Mouse (Mus musculus) ES-E14 (cell line): Measurements from ENCODE around the gene Mepe. TPM values are rescaled to one million over a fixed set of nuclear protein-coding genes. Genes with fewer than 3 reads are reported as not detected.
A peak's percentile ranks its signal among the peaks of the same experiment; 100 is the strongest.

Experiments
- DNase-seq: peaks from one replicate; pipeline ENCODE4 v3.0.0-alpha.2; 2013; ENCODE audit warnings: low read depth, low spot score
- H3K27ac ChIP-seq: 2 replicates; pipeline ENCODE4 v1.5.1; 2012; ENCODE audit warnings: low read depth, mild to moderate bottlenecking, low read length, moderate library complexity, mixed read lengths; ENCODE audit not compliant: poor library complexity, insufficient read depth, severe bottlenecking
- H3K36me3 ChIP-seq: 2 replicates; pipeline ENCODE4 v1.6.1; 2012; ENCODE audit warnings: mild to moderate bottlenecking, low read length, moderate library complexity, mixed read lengths; ENCODE audit not compliant: control insufficient read depth, poor library complexity, insufficient read depth, severe bottlenecking
- H3K4me1 ChIP-seq, 2 experiments: fragments of 150-350 bp in 1 of 2; sonication (generic) in 1 of 2; 2 replicates each; pipeline ENCODE4 v1.6.1; 2012; ENCODE audit warnings: low read length in 2 of 2, mild to moderate bottlenecking in 1 of 2, mixed read lengths in 1 of 2; ENCODE audit not compliant: control insufficient read depth in 2 of 2, insufficient read depth in 2 of 2, poor library complexity in 1 of 2
- H3K4me3 ChIP-seq, 2 experiments: fragments of 150-350 bp in 1 of 2; sonication (generic) in 1 of 2; 2 replicates each; pipeline ENCODE4 v1.5.1; 2012; ENCODE audit warnings: low read length in 2 of 2, low read depth in 1 of 2, mild to moderate bottlenecking in 1 of 2, mixed read lengths in 1 of 2; ENCODE audit not compliant: insufficient read depth in 1 of 2, poor library complexity in 1 of 2, severe bottlenecking in 1 of 2
- H3K9ac ChIP-seq: 2 replicates; pipeline ENCODE4 v1.6.1; 2012; ENCODE audit warnings: low read depth, mild to moderate bottlenecking, low read length, mixed read lengths; ENCODE audit not compliant: poor library complexity, insufficient read depth, severe bottlenecking
- H3K9me3 ChIP-seq: fragments of 150-350 bp; sonication (generic); 2 replicates; pipeline ENCODE4 v1.6.1; 2012; ENCODE audit warnings: low read depth, mild to moderate bottlenecking, low read length; ENCODE audit not compliant: control insufficient read depth, insufficient read depth
- CHD2 ChIP-seq: IDR thresholded peaks from 2 replicates; pipeline ENCODE4 v1.6.1; 2014; ENCODE audit warnings: mild to moderate bottlenecking, low read depth, low read length, inconsistent platforms
- HCFC1 ChIP-seq: IDR thresholded peaks from 2 replicates; pipeline ENCODE4 v1.6.1; 2012; ENCODE audit warnings: low read length, inconsistent platforms, borderline replicate concordance; ENCODE audit not compliant: insufficient read depth
- MAFK ChIP-seq: IDR thresholded peaks from 2 replicates; pipeline ENCODE4 v1.6.1; 2014; ENCODE audit warnings: mild to moderate bottlenecking, low read depth, low read length, inconsistent platforms; ENCODE audit not compliant: insufficient read depth
- ZC3H11A ChIP-seq: IDR thresholded peaks from 2 replicates; pipeline ENCODE4 v1.6.1; 2012; ENCODE audit warnings: low read depth, mild to moderate bottlenecking, inconsistent platforms, low read length, borderline replicate concordance
- ZNF384 ChIP-seq: IDR thresholded peaks from 2 replicates; pipeline ENCODE4 v1.6.1; 2012; ENCODE audit warnings: low read depth, low read length, inconsistent platforms
- in situ Hi-C, 2 experiments: fragments of 600-800 bp; cut with MboI; formaldehyde crosslinking; loops; one replicate each; pipeline ENCODE4 v1.15.1; 2025; ENCODE audit warnings: low sequenced_read_pairs in 2 of 2, inconsistent platforms in 1 of 2; ENCODE audit not compliant: unreplicated experiment in 2 of 2
- total RNA-seq: library from RNA; depleted of rRNA; stranded (reverse); fragments of 300-350 nt; gene quantifications from 2 replicates; pipeline ENCODE4 v1.2.3, GENCODE M21; 2012

The Mepe gene
- total RNA-seq, 1 experiment, result not detected

- no peak for TF ChIP-seq HCFC1
- no peaks in the 10 kb centered on the region for H3K9me3 ChIP-seq
- no peak overlapping the region for H3K9ac ChIP-seq
- in situ Hi-C loops, result loop anchor here in 1 of 2 experiments (25.0 kb wide), 1 partner anchor 345 kb away; the partner anchor contains the start of gene Hsd17b13
- H3K4me1 ChIP-seq, result no peaks in the 10 kb centered on the region
- H3K36me3 ChIP-seq, result no peaks in the 10 kb centered on the region
- DNase-seq, result no peak
- no peak overlapping the region for H3K4me3 ChIP-seq
- no peak overlapping the region for H3K27ac ChIP-seq
Measured at GRCm38 (mm10) chr5:104332296-104332695, 7.2 kb downstream of the Mepe start.

DNA sequence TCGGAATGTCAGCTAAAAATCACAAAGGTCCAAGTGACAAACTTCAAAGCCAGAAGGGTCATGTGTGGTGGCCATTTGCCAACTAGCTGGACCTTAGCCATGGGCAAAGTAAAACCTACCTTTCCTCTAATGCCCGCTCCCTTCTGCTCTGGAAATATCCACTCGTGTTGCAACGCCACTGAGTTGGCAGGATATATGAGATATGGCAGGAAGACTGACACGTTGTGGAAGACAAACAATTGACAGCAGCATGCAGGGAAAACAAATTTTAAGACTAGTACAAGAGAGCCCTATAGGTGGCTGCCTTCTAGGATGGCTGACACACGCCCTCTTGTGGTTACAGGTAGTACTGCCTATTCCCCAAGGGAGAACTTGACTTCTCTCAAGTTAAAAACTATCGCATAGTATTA, 8.1 kb downstream of the Mepe start:
- H3K36me3 ChIP-seq, result no peaks in the 10 kb centered on the region
- TF ChIP-seq MAFK (no peak), ZC3H11A (peak; percentile 62; the same call in 1 of the 2 replicates)
- no peak overlapping the region for H3K4me3 ChIP-seq
- H3K9ac ChIP-seq, result no peak overlapping the region
- H3K4me1 ChIP-seq, result no peaks in the 10 kb centered on the region
- in situ Hi-C loops, result loop anchor here in 1 of 2 experiments (25.0 kb wide), 1 partner anchor 346 kb away; the partner anchor contains the start of gene Hsd17b13
- DNase-seq, result peak; percentile 51
- H3K27ac ChIP-seq, result no peak overlapping the region
- no peaks in the 10 kb centered on the region for H3K9me3 ChIP-seq

DNA sequence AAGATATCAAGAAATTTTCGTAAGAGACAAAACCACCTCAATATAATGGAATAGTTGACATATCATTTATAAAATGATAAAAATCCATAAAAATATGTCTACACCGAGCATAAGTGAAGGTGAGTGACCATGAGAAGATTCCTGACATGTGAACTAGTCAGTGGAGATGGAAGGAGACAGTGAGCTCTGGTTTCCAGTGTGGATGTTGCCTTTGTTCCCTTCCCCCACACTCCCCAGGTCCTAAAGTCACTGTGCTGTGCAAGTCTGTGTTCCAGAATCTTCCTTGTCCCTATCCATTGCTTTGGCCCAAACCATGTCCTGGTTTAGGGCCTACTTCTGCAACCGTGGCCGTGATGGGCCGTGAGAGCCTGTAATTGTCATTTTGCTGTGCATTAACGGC, 8.5 kb downstream of the Mepe start:
- Histone ChIP-seq H3K4me1 (no peaks in the 10 kb centered on the region), H3K9ac (no peak overlapping the region), H3K36me3 (no peaks in the 10 kb centered on the region), H3K9me3 (no peaks in the 10 kb centered on the region), H3K27ac (peak overlapping the region; percentile 13; the same call in 1 of the 2 replicates), H3K4me3 (no peak overlapping the region)
- in situ Hi-C loops, result loop anchor here in 1 of 2 experiments (25.0 kb wide), 1 partner anchor 346 kb away; the partner anchor contains the start of gene Hsd17b13
- TF ChIP-seq MAFK, result no peak
- TF ChIP-seq ZNF384, result no peak
- DNase-seq, result no peak

DNA sequence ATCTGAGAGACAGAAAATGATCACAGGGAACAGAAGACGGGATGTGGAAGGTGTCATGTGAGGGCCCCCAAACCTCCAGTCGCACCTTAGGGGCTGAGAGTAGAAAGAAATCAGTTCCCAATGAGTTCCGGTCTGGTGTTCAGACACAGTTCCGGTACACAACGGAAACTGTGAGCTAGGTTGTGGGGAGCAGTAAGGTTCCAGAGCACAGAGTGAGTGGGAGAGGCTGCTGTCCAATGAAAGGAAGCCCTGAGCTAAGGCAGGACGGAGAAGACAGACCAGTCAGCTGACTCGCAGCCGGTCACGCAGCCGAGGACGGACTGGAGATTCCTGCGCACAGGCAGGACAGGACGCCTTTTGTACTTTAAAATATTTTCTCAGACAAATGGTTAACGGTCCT, 9.4 kb downstream of the Mepe start:
- Histone ChIP-seq H3K27ac (no peak overlapping the region), H3K9me3 (no peaks in the 10 kb centered on the region), H3K36me3 (no peaks in the 10 kb centered on the region), H3K4me1 (no peaks in the 10 kb centered on the region), H3K9ac (no peak overlapping the region), H3K4me3 (no peak overlapping the region)
- in situ Hi-C loops, result loop anchor here in 1 of 2 experiments (25.0 kb wide), 1 partner anchor 347 kb away; the partner anchor contains the start of gene Hsd17b13
- no peak for DNase-seq
- TF ChIP-seq HCFC1, result no peak
- TF ChIP-seq MAFK, result no peak
- no peak for TF ChIP-seq ZC3H11A
- TF ChIP-seq CHD2, result no peak
- TF ChIP-seq ZNF384, result no peak

GRCm38 (mm10) chr5:104335962-104336361, 10.8 kb downstream of the Mepe start:
- Histone ChIP-seq H3K9ac (no peak overlapping the region), H3K4me3 (no peak overlapping the region), H3K9me3 (no peaks in the 10 kb centered on the region), H3K36me3 (no peaks in the 10 kb centered on the region), H3K4me1 (no peaks in the 10 kb centered on the region), H3K27ac (no peak overlapping the region)
- in situ Hi-C loops, result loop anchor here in 1 of 2 experiments (5.0 to 25.0 kb wide), 2 partner anchors 114 to 349 kb away; partner anchors contain the start of gene Hsd17b13
- DNase-seq, result no peak
- TF ChIP-seq CHD2 (no peak), ZNF384 (no peak), HCFC1 (no peak), ZC3H11A (no peak), MAFK (no peak)
